Mouse (Mus musculus) intestine, embryonic 16.5 days (tissue): ENCODE measurements around the gene Myadm. TPM values are rescaled to one million over a fixed set of nuclear protein-coding genes. Genes with fewer than 3 reads are reported as not detected.

Source experiments
- ATAC-seq: fragments of 200-750 bp; cut with Nextera tagmentation; 2 replicates; pipeline ENCODE4 v1.8.0; 2017; ENCODE audit warnings: moderate TSS enrichment, moderate library complexity
- H3K27ac ChIP-seq: fragments of 300-500 bp; sonication (generic); 2 replicates; pipeline ENCODE4 v1.5.1; 2014; ENCODE audit warnings: mild to moderate bottlenecking, low read length
- H3K27me3 ChIP-seq: fragments of 300-500 bp; sonication (generic); replicated peaks from 2 replicates; pipeline ENCODE4 v1.6.1; 2014; ENCODE audit warnings: low read length, control low read depth, mixed read lengths; ENCODE audit not compliant: control insufficient read depth, insufficient read depth
- H3K36me3 ChIP-seq: fragments of 300-500 bp; sonication (generic); 2 replicates; pipeline ENCODE4 v1.6.1; 2014; ENCODE audit warnings: low read length, control low read depth; ENCODE audit not compliant: control insufficient read depth, insufficient read depth
- H3K4me1 ChIP-seq: fragments of 300-500 bp; sonication (generic); 2 replicates; pipeline ENCODE4 v1.6.1; 2014; ENCODE audit warnings: low read length, control low read depth, mixed read lengths; ENCODE audit not compliant: control insufficient read depth, insufficient read depth
- H3K4me2 ChIP-seq: fragments of 300-500 bp; sonication (generic); 2 replicates; pipeline ENCODE4 v1.6.1; 2014; ENCODE audit warnings: low read depth, low read length, control low read depth
- H3K4me3 ChIP-seq: fragments of 300-500 bp; sonication (generic); 2 replicates; pipeline ENCODE4 v1.5.1; 2014; ENCODE audit warnings: mild to moderate bottlenecking, low read length
- H3K9ac ChIP-seq: fragments of 300-500 bp; sonication (generic); 2 replicates; pipeline ENCODE4 v1.6.1; 2014; ENCODE audit warnings: low read depth, low read length
- H3K9me3 ChIP-seq: fragments of 300-500 bp; sonication (generic); 2 replicates; pipeline ENCODE4 v1.6.1; 2016; ENCODE audit warnings: low read length, control low read depth; ENCODE audit not compliant: control insufficient read depth
- WGBS: fragments of 180-500 bp; shearing (Covaris S2); extraction: QIAGEN DNeasy Blood & Tissue Kit; methylation state at CpG from one replicate; pipeline ENCODE4 v1.1.7; 2014; 5-methylcytosine and 5-hydroxymethylcytosine counted together
- polyA plus RNA-seq: library from polyadenylated mRNA; unstranded; fragments of >200 nt; fragmentation: Nextera tagmentation; extraction: Ambion mirVana; gene quantifications from 2 replicates; pipeline ENCODE4 v1.2.1, GENCODE M21; 2015

The Myadm gene
- polyA plus RNA-seq, 1 experiment from 2014 or later = 141 TPM

DNA sequence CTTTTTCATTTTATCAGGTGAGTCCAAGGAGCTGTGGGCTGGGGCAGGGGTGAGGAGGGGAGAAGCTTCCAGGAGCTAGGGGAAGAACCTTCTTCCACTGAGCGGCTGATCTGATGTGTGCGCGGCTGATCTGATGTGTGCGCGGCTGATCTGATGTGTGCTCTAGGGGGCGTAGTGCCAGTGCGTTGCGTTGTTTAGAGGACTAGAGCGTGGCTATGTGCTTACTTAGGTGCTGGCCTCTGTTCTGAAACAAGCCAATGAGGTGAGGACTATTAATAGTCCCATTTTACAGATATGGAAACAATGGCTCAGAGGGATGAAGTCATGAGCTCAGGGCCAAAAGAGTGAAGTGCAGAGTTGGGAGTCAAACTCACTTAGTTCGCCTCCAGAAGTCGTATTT, 50.1 kb downstream of the Myadm start:
- no peaks in the 10 kb centered on the region for H3K9me3 ChIP-seq
- H3K36me3 ChIP-seq = peaks cover 2% of the 10 kb centered on the region; the same call in 1 of the 2 replicates
- H3K27me3 ChIP-seq = 0 out of 2 replicates have a peak, but pooled peaks cover 2% of the 10 kb centered on the region
- H3K27ac ChIP-seq = no peak overlapping the region
- ATAC-seq = no peak
- H3K4me2 ChIP-seq = no peak overlapping the region
- WGBS = 83% methylated on average over 11 of the region's 11 CpGs
- H3K4me3 ChIP-seq = no peak overlapping the region
- H3K9ac ChIP-seq = no peak overlapping the region
- no peaks in the 10 kb centered on the region for H3K4me1 ChIP-seq

DNA sequence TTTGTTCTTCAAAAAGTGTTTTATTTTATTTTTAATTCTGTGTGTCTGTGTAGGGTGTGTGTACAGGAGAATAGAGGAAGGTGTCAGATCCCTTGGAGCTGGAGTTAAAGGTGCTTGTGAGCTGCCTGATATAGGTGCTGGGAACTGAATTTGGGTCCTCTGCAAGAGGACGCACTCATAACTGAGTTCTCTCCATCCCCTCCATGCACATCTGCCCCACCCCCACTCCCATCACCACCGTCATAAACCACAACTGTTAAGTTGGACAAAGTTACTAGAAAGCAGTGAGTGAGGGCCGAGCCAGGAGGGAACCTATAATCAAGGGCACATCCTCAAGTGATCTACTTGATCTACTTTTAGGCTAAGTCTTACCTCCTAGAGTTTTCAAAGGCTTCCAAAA, 55.0 kb downstream of the Myadm start:
- Histone ChIP-seq H3K4me3 (no peak overlapping the region), H3K4me2 (no peak overlapping the region), H3K27ac (no peak overlapping the region), H3K27me3 (no peaks in the 10 kb centered on the region), H3K9me3 (no peaks in the 10 kb centered on the region), H3K9ac (no peak overlapping the region), H3K4me1 (no peaks in the 10 kb centered on the region), H3K36me3 (peaks cover 2% of the 10 kb centered on the region; the same call in 1 of the 2 replicates)
- ATAC-seq = no peak
- 86% methylated on average over 3 of the region's 3 CpGs for WGBS

DNA sequence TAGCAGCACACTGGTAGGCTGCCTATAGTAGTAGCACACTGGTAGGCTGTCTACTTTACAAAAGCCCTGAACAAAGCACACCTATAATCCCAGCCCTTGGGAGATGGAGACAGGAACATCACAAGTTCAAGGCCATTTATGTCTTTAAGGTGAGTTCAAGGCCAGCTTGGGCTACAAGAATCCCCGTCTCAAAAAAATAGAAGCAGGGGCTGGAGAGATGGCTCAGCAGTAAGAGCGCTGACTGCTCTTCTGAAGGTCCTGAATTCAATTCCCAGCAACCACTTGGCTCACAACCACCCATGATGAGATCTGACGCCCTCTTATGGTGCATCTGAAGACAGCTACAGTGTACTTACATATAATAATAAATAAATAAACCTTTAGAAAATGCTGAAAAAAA, 56.4 kb downstream of the Myadm start:
- no peak overlapping the region for H3K4me3 ChIP-seq
- no peak overlapping the region for H3K9ac ChIP-seq
- WGBS = 88% methylated on average over 3 of the region's 3 CpGs
- no peak overlapping the region for H3K27ac ChIP-seq
- H3K4me2 ChIP-seq = no peak overlapping the region
- H3K27me3 ChIP-seq = no peaks in the 10 kb centered on the region
- peaks cover 2% of the 10 kb centered on the region; the same call in 1 of the 2 replicates for H3K36me3 ChIP-seq
- no peaks in the 10 kb centered on the region for H3K4me1 ChIP-seq
- H3K9me3 ChIP-seq = no peaks in the 10 kb centered on the region
- no peak for ATAC-seq

DNA sequence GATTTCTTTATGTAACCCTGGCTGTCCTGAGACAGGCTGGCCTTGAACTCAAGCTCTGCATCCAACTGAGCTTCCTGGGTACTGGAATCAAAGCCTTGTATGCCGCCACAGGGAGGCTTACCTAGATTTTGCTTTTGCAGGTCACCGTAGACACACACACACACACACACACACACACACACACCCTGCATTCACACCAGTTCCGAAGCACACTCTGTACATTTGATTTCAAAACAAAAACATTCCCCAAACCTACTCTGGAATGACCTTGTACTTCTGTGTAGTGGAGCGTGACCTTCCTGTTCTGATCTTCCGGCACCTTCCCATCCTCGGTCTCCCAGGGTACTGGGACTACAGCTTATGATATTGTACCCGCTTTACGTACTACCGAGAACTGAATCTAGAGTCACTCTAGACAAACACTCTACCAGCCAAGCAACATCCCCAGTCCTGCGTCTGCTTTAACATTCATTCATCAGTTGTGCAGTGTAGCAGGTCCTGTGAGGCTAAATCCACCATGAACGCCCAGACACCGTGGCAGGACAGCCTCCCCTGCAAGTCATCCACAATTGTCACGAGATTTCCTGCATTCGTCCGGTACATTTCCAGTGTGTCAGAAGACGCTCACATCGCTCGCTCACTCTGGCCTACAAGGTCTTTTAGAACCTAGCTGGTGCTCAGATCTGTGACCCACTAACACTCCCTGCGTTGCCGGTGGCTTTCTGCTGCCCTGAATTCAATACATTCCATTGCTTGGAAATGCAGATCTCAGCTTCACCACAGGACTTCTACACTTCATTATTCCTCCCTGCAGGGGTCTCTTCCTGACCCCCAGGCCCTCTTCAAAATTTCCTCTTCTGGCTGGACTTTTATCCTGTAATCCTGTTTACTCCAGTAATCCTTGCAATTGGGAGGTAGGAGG, 58.7 kb downstream of the Myadm start:
- no peak for ATAC-seq
- Histone ChIP-seq H3K36me3 (no peaks in the 10 kb centered on the region), H3K9me3 (no peaks in the 10 kb centered on the region), H3K4me2 (no peak overlapping the region), H3K27ac (no peak overlapping the region), H3K27me3 (no peaks in the 10 kb centered on the region), H3K4me3 (no peak overlapping the region), H3K4me1 (no peaks in the 10 kb centered on the region), H3K9ac (no peak overlapping the region)
- WGBS = 59% methylated on average over 20 of the region's 20 CpGs

DNA sequence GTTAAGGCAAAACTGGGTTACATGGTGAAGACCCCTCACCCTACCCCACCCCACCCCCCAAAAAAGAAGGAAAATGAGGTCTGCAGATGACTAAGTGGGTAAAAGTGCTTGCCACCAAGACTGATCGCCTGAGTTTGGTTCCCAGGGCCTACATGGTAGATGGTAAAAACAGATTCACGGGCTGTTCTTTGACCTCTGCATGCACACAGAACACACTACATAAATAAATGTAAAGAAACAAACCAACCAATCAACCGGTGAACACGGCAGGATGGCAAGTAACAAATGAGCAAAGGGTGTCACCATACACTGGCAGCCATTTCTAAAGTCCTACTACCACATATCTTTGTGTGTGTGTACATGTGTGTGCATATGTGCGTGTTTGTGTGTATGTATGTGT, 59.4 kb downstream of the Myadm start:
- H3K4me2 ChIP-seq = no peak overlapping the region
- no peak overlapping the region for H3K4me3 ChIP-seq
- WGBS = 75% methylated on average over 5 of the region's 5 CpGs
- no peaks in the 10 kb centered on the region for H3K4me1 ChIP-seq
- H3K36me3 ChIP-seq = no peaks in the 10 kb centered on the region
- H3K27ac ChIP-seq = no peak overlapping the region
- H3K27me3 ChIP-seq = no peaks in the 10 kb centered on the region
- no peak overlapping the region for H3K9ac ChIP-seq
- H3K9me3 ChIP-seq = no peaks in the 10 kb centered on the region
- ATAC-seq = no peak

DNA sequence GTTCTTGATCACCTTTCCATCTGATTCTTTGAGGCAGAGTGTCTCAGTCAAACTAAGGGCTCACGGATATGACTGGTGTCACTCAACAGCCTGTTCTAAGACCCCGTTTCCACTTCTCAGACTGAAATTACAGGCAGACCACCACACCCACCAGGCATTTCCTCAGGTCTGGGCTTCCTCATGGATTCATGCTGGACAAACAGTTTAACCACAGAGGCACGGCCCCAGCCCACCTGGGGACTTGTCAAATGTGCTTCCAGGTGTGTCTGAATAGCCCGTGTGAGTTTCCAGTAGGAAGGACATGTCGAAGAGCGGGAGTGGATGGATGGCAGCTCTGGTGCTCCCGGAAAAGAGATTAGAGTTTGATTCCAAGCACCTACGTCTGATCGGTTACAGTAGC, 60.9 kb downstream of the Myadm start:
- no peaks in the 10 kb centered on the region for H3K27me3 ChIP-seq
- no peaks in the 10 kb centered on the region for H3K9me3 ChIP-seq
- no peak overlapping the region for H3K9ac ChIP-seq
- no peak overlapping the region for H3K4me2 ChIP-seq
- no peaks in the 10 kb centered on the region for H3K36me3 ChIP-seq
- no peaks in the 10 kb centered on the region for H3K4me1 ChIP-seq
- no peak overlapping the region for H3K27ac ChIP-seq
- 89% methylated on average over 9 of the region's 9 CpGs for WGBS
- ATAC-seq = no peak
- no peak overlapping the region for H3K4me3 ChIP-seq

Other genes starting within 250 kb of the Myadm start
- not detected in 2 replicates for gene AU018091, start 119.9 kb upstream of the Myadm start, polyA plus RNA-seq
- gene Nlrp12, start 39.3 kb upstream of the Myadm start, polyA plus RNA-seq = 0.01 TPM in 1 of 2 replicates, not detected in the other
- gene Prkcg, start 99 bp downstream of the Myadm start, polyA plus RNA-seq = 0.16 and 0.28 TPM in 2 replicates
- gene Cacng7, start 43.9 kb downstream of the Myadm start, polyA plus RNA-seq = 0.53 and 1.1 TPM in 2 replicates
- 0.93 and 1.2 TPM in 2 replicates for gene Cacng8, start 101.6 kb downstream of the Myadm start, polyA plus RNA-seq
- 0.13 and 0.21 TPM in 2 replicates for gene Cacng6, start 135.1 kb downstream of the Myadm start, polyA plus RNA-seq
- gene Tarm1, start 213.5 kb downstream of the Myadm start, polyA plus RNA-seq = 0.09 TPM in 1 of 2 replicates, not detected in the other